Mouse (Mus musculus) lung, embryonic 14.5 days (tissue): ENCODE data around the gene B3gnt3. TPM values are rescaled to one million over a fixed set of nuclear protein-coding genes. Genes with fewer than 3 reads are reported as not detected.

Experiments used
- ATAC-seq: fragments of 200-750 bp; cut with Nextera tagmentation; 2 replicates; pipeline ENCODE4 v1.8.0; 2017; ENCODE audit warnings: mild to moderate bottlenecking, moderate TSS enrichment, moderate library complexity; ENCODE audit not compliant: insufficient read depth
- DNase-seq: peaks from one replicate; pipeline ENCODE4 v3.0.0-alpha.2; 2015
- H3K27ac ChIP-seq: fragments of 300-500 bp; sonication (generic); 2 replicates; pipeline ENCODE4 v1.5.1; 2014; ENCODE audit warnings: low read depth, mild to moderate bottlenecking, moderate library complexity
- H3K27me3 ChIP-seq: fragments of 300-500 bp; sonication (generic); 2 replicates; pipeline ENCODE4 v1.6.1; 2014; ENCODE audit warnings: low read length, control low read depth; ENCODE audit not compliant: insufficient read depth
- H3K36me3 ChIP-seq: fragments of 300-500 bp; sonication (generic); 2 replicates; pipeline ENCODE4 v1.6.1; 2014; ENCODE audit warnings: control low read depth; ENCODE audit not compliant: insufficient read depth
- H3K4me1 ChIP-seq: fragments of 300-500 bp; sonication (generic); 2 replicates; pipeline ENCODE4 v1.6.1; 2014; ENCODE audit warnings: antibody characterized with exemption, control low read depth; ENCODE audit not compliant: insufficient read depth
- H3K4me2 ChIP-seq: fragments of 300-500 bp; sonication (generic); 2 replicates; pipeline ENCODE4 v1.6.1; 2014; ENCODE audit warnings: mild to moderate bottlenecking
- H3K4me3 ChIP-seq: fragments of 300-500 bp; sonication (generic); 2 replicates; pipeline ENCODE4 v1.5.1; 2014; ENCODE audit warnings: low read depth, low read length
- H3K9ac ChIP-seq: fragments of 300-500 bp; sonication (generic); 2 replicates; pipeline ENCODE4 v1.6.1; 2014
- H3K9me3 ChIP-seq: fragments of 300-500 bp; sonication (generic); 2 replicates; pipeline ENCODE4 v1.6.1; 2016; ENCODE audit warnings: low read depth, low read length, control low read depth
- CTCF ChIP-seq: IDR thresholded peaks from 2 replicates; pipeline ENCODE4 v1.5.1; 2016; ENCODE audit warnings: antibody characterized with exemption, low read depth
- WGBS: fragments of 180-500 bp; shearing (Covaris S2); extraction: QIAGEN DNeasy Blood & Tissue Kit; methylation state at CpG from one replicate; pipeline ENCODE4 v1.1.7; 2014; 5-methylcytosine and 5-hydroxymethylcytosine counted together
- polyA plus RNA-seq: library from polyadenylated mRNA; unstranded; fragments of >200 nt; fragmentation: Nextera tagmentation; extraction: Ambion mirVana; gene quantifications from 2 replicates; pipeline ENCODE4 v1.2.1, GENCODE M21; 2014

Gene B3gnt3
- polyA plus RNA-seq, 1 experiment from 2014 or later = 2.3 TPM

DNA sequence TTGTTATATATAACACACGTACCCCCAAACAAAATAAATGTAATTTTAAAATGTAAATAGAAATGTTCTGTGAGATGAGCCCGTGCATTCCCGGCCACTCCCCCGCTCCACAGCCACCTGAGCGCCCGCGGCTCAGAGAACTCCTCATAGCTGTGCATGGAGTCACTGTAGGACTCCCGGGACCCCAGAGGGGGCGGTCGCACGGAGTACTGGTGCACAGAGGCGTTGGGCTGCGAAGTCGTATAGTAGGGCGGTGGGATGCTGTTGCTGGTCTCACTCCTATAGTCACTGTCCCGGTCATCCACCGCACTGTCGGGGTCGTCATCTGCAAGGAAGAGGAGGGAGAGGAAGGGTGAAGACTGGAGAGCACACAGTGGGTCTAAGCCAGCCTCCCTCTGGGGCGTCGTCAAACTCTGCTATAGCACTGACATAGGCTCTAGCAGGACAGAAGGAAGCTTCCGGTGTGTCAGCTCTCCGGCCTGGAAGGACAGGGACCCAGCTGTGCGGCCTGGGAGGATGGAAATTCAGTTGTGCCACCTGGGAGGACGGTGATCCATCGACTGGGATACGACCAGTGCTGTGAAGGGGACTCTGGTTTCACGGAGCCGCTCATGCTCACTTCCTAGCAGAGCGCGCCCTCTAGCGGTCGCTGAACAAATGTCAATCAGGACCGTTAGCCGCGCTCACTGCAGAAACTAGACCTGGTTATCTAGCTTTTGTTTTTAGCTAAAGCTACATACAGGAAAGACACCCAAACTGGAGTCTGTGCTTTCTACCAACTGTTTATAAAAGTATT lies 41.1 kb downstream of the B3gnt3 start:
- peak; percentile 67 for ATAC-seq
- Histone ChIP-seq H3K9ac (no peak overlapping the region), H3K36me3 (no peaks in the 10 kb centered on the region), H3K4me3 (no peak overlapping the region), H3K4me1 (no peaks in the 10 kb centered on the region), H3K27ac (no peak overlapping the region), H3K9me3 (no peaks in the 10 kb centered on the region), H3K4me2 (no peak overlapping the region), H3K27me3 (peaks cover 35% of the 10 kb centered on the region)
- DNase-seq = peak; percentile 95
- 8% methylated on average over 36 of the region's 36 CpGs for WGBS
- TF ChIP-seq CTCF = peak; percentile 96

DNA sequence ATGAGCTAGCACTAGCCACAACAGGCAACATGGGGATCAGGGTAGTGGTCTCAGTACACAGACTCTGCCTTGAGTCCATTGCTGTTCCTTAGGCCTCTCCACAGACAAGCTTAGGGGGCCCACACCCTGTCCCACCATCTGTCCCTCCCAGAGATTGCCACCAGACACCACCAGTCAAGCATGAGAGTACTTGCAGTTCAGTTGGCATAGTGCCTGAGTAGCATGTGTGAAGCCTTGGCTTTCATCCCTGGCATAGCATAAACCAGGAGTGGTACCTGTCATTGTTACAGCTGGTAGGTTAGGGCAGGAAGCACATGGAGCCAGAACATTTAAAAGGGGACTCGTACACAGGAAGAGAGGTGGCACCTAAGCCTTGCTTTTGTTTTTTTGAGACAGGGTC lies 41.8 kb downstream of the B3gnt3 start:
- H3K9ac ChIP-seq = no peak overlapping the region
- no peaks in the 10 kb centered on the region for H3K4me1 ChIP-seq
- no peak overlapping the region for H3K27ac ChIP-seq
- H3K27me3 ChIP-seq = peaks cover 43% of the 10 kb centered on the region
- ATAC-seq (no peak), DNase-seq (no peak)
- no peak for TF ChIP-seq CTCF
- no peaks in the 10 kb centered on the region for H3K36me3 ChIP-seq
- no peaks in the 10 kb centered on the region for H3K9me3 ChIP-seq
- WGBS = 58% methylated on average over 1 of the region's 1 CpGs
- H3K4me2 ChIP-seq = no peak overlapping the region
- no peak overlapping the region for H3K4me3 ChIP-seq

DNA sequence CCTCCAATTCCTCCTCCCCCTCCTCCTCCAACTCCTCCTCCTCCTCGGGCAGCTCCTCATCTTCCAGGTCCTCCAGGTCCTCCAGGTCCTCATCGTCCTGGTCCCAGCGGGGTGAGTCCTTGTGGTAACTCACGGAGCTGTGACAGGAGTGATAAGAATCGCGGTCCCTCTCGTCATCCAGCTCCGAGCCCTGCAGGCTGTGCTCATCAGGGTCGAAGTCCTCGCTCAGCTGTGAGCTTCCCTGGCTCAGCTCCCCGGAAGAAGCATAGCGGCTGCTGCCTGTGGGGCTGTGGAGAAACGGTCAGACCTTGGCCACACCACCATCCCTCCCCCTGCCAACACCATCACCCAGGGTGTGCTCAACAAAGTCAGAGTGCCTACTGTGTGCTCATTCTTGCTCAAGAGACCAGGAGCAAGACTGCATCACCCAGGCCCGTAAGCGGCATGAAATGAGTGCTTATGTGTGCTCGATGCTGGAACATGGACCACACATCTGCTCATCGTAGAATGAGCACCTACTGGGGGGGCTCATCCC lies 43.0 kb downstream of the B3gnt3 start:
- Histone ChIP-seq H3K4me1 (no peaks in the 10 kb centered on the region), H3K27ac (no peak overlapping the region), H3K4me3 (no peak overlapping the region), H3K4me2 (no peak overlapping the region), H3K27me3 (peaks cover 54% of the 10 kb centered on the region), H3K9ac (no peak overlapping the region), H3K9me3 (no peaks in the 10 kb centered on the region), H3K36me3 (no peaks in the 10 kb centered on the region)
- DNase-seq (no peak), ATAC-seq (no peak)
- no peak for TF ChIP-seq CTCF
- 27% methylated on average over 17 of the region's 17 CpGs for WGBS

DNA sequence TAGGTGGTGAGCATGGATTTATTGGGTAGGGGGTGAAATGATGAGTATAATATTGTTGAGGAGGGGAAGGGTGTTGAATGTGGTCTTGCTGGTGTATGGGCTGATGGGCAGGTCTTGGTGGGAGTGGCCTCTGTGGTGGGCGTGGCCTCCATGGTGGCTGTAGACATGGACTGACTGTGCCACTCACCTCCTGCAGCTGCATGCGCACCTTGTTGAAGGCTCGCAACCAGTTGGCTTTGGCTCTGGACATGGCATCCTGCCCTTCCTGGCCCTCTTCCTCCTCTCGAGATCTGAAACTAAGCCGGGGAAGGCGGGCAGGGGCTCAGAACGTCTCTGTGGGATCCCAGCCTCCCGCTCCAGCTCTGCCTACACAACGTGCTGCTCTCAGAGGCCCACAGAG lies 43.8 kb downstream of the B3gnt3 start:
- TF ChIP-seq CTCF = no peak
- Histone ChIP-seq H3K27ac (no peak overlapping the region), H3K9ac (no peak overlapping the region), H3K4me3 (no peak overlapping the region), H3K4me2 (no peak overlapping the region), H3K4me1 (no peaks in the 10 kb centered on the region), H3K36me3 (no peaks in the 10 kb centered on the region), H3K27me3 (peaks cover 54% of the 10 kb centered on the region), H3K9me3 (no peaks in the 10 kb centered on the region)
- ATAC-seq (no peak), DNase-seq (no peak)
- WGBS = 26% methylated on average over 9 of the region's 9 CpGs

GRCm38 (mm10) chr8:71654600-71654999 lies 47.0 kb downstream of the B3gnt3 start:
- TF ChIP-seq CTCF = no peak
- Histone ChIP-seq H3K36me3 (no peaks in the 10 kb centered on the region), H3K27ac (no peak overlapping the region), H3K4me3 (peak overlapping the region; percentile 8; the same call in 1 of the 2 replicates), H3K4me2 (peak overlapping the region; percentile 41), H3K27me3 (peaks cover 48% of the 10 kb centered on the region), H3K9ac (no peak overlapping the region), H3K4me1 (no peaks in the 10 kb centered on the region), H3K9me3 (no peaks in the 10 kb centered on the region)
- ATAC-seq = peak; percentile 50
- peak; percentile 48 for DNase-seq
- under 1% methylated on average over 24 of the region's 24 CpGs for WGBS

DNA sequence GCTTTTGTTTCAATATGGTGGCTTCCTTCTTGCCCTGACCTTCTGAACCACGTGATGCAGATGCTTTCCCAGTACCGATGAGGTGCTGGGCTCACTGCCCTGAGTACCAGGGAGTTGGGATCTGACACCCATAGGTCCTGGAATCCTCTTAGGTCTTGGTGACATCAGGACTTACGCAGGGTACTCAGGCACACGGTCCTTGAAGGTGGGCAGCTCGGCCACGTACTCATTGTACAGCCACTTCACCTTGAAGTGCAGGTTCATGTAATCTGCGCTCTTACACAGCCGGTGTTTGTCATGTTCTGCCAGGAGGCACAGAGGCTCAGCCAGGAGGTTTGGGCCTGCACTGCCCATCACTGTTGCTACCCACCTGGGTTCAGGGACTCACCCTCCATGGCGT lies 56.1 kb downstream of the B3gnt3 start:
- 55% methylated on average over 9 of the region's 9 CpGs for WGBS
- no peak for ATAC-seq
- Histone ChIP-seq H3K4me1 (no peaks in the 10 kb centered on the region), H3K4me2 (no peak overlapping the region), H3K27me3 (no peaks in the 10 kb centered on the region), H3K9me3 (no peaks in the 10 kb centered on the region), H3K4me3 (no peak overlapping the region), H3K9ac (no peak overlapping the region), H3K36me3 (no peaks in the 10 kb centered on the region), H3K27ac (no peak overlapping the region)
- DNase-seq = no peak
- TF ChIP-seq CTCF = no peak

Other genes starting within 250 kb of the B3gnt3 start
- gene Abhd8, start 238.1 kb downstream of the B3gnt3 start, polyA plus RNA-seq = 36.6 and 47.8 TPM in 2 replicates
- 134 and 135 TPM in 2 replicates for gene Mrpl34, start 236.8 kb downstream of the B3gnt3 start, polyA plus RNA-seq
- gene Dda1, start 232.6 kb downstream of the B3gnt3 start, polyA plus RNA-seq = 101 and 111 TPM in 2 replicates
- gene Ano8, start 215.8 kb downstream of the B3gnt3 start, polyA plus RNA-seq = 2.4 and 3.1 TPM in 2 replicates
- gene Gtpbp3, start 213.7 kb downstream of the B3gnt3 start, polyA plus RNA-seq = 7.6 and 9.6 TPM in 2 replicates
- gene Plvap, start 190.0 kb downstream of the B3gnt3 start, polyA plus RNA-seq = 123 and 135 TPM in 2 replicates
- 1.0 TPM in 2 replicates for gene Ccdc194, start 176.1 kb downstream of the B3gnt3 start, polyA plus RNA-seq
- gene Bst2, start 164.3 kb downstream of the B3gnt3 start, polyA plus RNA-seq = 15.0 and 16.6 TPM in 2 replicates
- gene Mvb12a, start 158.9 kb downstream of the B3gnt3 start, polyA plus RNA-seq = 89.3 and 106 TPM in 2 replicates
- gene Tmem221, start 142.9 kb downstream of the B3gnt3 start, polyA plus RNA-seq = 1.9 and 3.2 TPM in 2 replicates
- gene Nxnl1, start 135.2 kb downstream of the B3gnt3 start, polyA plus RNA-seq = 0.07 TPM in 1 of 2 replicates, not detected in the other
- 18.5 and 19.9 TPM in 2 replicates for gene Slc27a1, start 132.9 kb downstream of the B3gnt3 start, polyA plus RNA-seq
- gene Pgls, start 109.6 kb downstream of the B3gnt3 start, polyA plus RNA-seq = 251 and 253 TPM in 2 replicates
- gene Fam129c, start 104.1 kb downstream of the B3gnt3 start, polyA plus RNA-seq = 2.4 and 4.6 TPM in 2 replicates
- 87.5 and 90.5 TPM in 2 replicates for gene Colgalt1, start 90.8 kb downstream of the B3gnt3 start, polyA plus RNA-seq
- gene Unc13a, start 30.0 kb downstream of the B3gnt3 start, polyA plus RNA-seq = 0.46 and 0.64 TPM in 2 replicates
- 7.2 and 7.8 TPM in 2 replicates for gene Jak3, start 25.5 kb downstream of the B3gnt3 start, polyA plus RNA-seq
- gene Insl3, start 12.6 kb downstream of the B3gnt3 start, polyA plus RNA-seq = 0.87 and 1.0 TPM in 2 replicates
- gene Fcho1, start 23.9 kb upstream of the B3gnt3 start, polyA plus RNA-seq = 3.9 and 4.5 TPM in 2 replicates
- gene Zfp709, start 180.2 kb upstream of the B3gnt3 start, polyA plus RNA-seq = 7.1 and 8.2 TPM in 2 replicates
- 5.2 and 5.4 TPM in 2 replicates for gene Zfp882, start 206.8 kb upstream of the B3gnt3 start, polyA plus RNA-seq
- 25.3 and 25.9 TPM in 2 replicates for gene Zfp617, start 206.8 kb upstream of the B3gnt3 start, polyA plus RNA-seq
- 25.7 and 26.2 TPM in 2 replicates for gene Zfp961, start 249.2 kb upstream of the B3gnt3 start, polyA plus RNA-seq